Mouse (Mus musculus) heart, embryonic 16.5 days (tissue): ENCODE results near the gene Scel. TPM values are rescaled to one million over a fixed set of nuclear protein-coding genes. Genes with fewer than 3 reads are reported as not detected.

Source experiments
- ATAC-seq: fragments of 200-750 bp; cut with Nextera tagmentation; replicated peaks from 2 replicates; pipeline ENCODE4 v1.8.0; 2017; ENCODE audit warnings: moderate number of reproducible peaks; ENCODE audit not compliant: insufficient read depth, low FRiP score; ENCODE audit errors: extremely low read depth
- H3K27ac ChIP-seq: fragments of 300-500 bp; sonication (generic); 2 replicates; pipeline ENCODE4 v1.5.1; 2014; ENCODE audit warnings: mild to moderate bottlenecking, low read length, control low read depth, moderate library complexity
- H3K27me3 ChIP-seq: fragments of 300-500 bp; sonication (generic); 2 replicates; pipeline ENCODE4 v1.6.1; 2014; ENCODE audit warnings: low read length, mixed read lengths; ENCODE audit not compliant: control insufficient read depth, insufficient read depth
- H3K36me3 ChIP-seq: fragments of 300-500 bp; sonication (generic); 2 replicates; pipeline ENCODE4 v1.6.1; 2014; ENCODE audit not compliant: control insufficient read depth, insufficient read depth
- H3K4me1 ChIP-seq: fragments of 300-500 bp; sonication (generic); 2 replicates; pipeline ENCODE4 v1.6.1; 2014; ENCODE audit warnings: low read length, mixed read lengths; ENCODE audit not compliant: control insufficient read depth, insufficient read depth
- H3K4me2 ChIP-seq: fragments of 300-500 bp; sonication (generic); 2 replicates; pipeline ENCODE4 v1.6.1; 2014; ENCODE audit warnings: low read depth, mild to moderate bottlenecking, control low read depth, low read length
- H3K4me3 ChIP-seq: fragments of 300-500 bp; sonication (generic); 2 replicates; pipeline ENCODE4 v1.5.1; 2014; ENCODE audit warnings: mild to moderate bottlenecking, control low read depth, low read length
- H3K9ac ChIP-seq: fragments of 300-500 bp; sonication (generic); 2 replicates; pipeline ENCODE4 v1.6.1; 2014; ENCODE audit warnings: low read length, control low read depth
- H3K9me3 ChIP-seq: fragments of 300-500 bp; sonication (generic); replicated peaks from 2 replicates; pipeline ENCODE4 v1.6.1; 2016; ENCODE audit warnings: low read length; ENCODE audit not compliant: control insufficient read depth
- WGBS: fragments of 180-500 bp; shearing (Covaris S2); extraction: QIAGEN DNeasy Blood & Tissue Kit; methylation state at CpG from one replicate; pipeline ENCODE4 v1.1.7; 2014; 5-methylcytosine and 5-hydroxymethylcytosine counted together
- polyA plus RNA-seq: library from polyadenylated mRNA; unstranded; fragments of >200 nt; fragmentation: Nextera tagmentation; extraction: Ambion mirVana; gene quantifications from 2 replicates; pipeline ENCODE4 v1.2.1, GENCODE M21; 2015

The Scel gene
- polyA plus RNA-seq, 1 experiment from 2014 or later, result 0.32 TPM

DNA sequence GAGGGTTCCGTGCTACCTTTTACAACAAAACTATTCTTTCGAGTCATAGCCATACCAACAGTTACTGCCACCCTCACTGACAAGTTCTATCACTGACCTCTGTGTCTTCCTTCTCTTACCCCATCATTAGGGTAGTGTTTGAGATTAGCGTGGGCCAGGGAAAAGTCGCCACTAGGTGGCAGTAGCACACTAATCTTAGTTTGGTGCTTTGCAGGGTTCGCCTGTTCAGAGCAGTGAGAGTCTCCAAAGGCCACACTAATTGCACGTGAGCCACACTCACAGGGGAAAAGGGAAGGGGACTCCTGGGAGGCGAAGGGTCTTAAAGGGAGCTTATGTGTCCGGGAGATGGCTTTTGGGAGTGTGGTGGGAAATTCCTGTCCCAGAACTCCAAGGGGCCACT, 37.3 kb downstream of the Scel start:
- 14% methylated on average over 8 of the region's 8 CpGs for whole genome bisulfite sequencing
- H3K4me1 ChIP-seq, result no peaks in the 10 kb centered on the region
- no peaks in the 10 kb centered on the region for H3K27me3 ChIP-seq
- H3K9ac ChIP-seq, result no peak overlapping the region
- H3K27ac ChIP-seq, result no peak overlapping the region
- no peaks in the 10 kb centered on the region for H3K36me3 ChIP-seq
- no peak overlapping the region for H3K4me2 ChIP-seq
- H3K4me3 ChIP-seq, result no peak overlapping the region
- no peaks in the 10 kb centered on the region for H3K9me3 ChIP-seq
- peak; percentile 73 for ATAC-seq

- H3K27me3 ChIP-seq, result no peaks in the 10 kb centered on the region
- no peaks in the 10 kb centered on the region for H3K36me3 ChIP-seq
- no peak overlapping the region for H3K27ac ChIP-seq
- no peaks in the 10 kb centered on the region for H3K9me3 ChIP-seq
- 80% methylated on average over 10 of the region's 10 CpGs for WGBS
- no peak overlapping the region for H3K4me2 ChIP-seq
- no peaks in the 10 kb centered on the region for H3K4me1 ChIP-seq
- ATAC-seq, result no peak
- H3K9ac ChIP-seq, result no peak overlapping the region
- no peak overlapping the region for H3K4me3 ChIP-seq
Observed at GRCm38 (mm10) chr14:103550921-103551320, 37.8 kb downstream of the Scel start.

DNA sequence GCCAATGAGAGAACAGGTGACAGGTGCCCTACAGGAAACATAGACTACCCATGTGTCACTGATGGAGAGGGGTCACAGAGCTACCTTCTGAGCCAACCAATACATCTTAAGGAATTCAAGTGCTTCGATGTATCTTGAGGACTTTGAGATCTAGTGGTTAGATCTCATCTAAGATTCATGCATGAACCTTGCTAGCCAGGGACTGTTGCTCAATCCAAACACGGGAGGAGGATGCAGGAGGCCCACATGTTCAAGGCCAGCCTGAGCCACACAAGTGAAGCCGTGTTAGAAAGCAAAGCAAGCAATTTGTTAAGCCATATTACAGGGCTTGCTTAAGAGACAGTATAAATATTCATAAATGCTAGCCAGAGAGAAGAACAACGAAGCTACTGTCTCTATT, 38.8 kb downstream of the Scel start:
- Histone ChIP-seq H3K4me3 (no peak overlapping the region), H3K27ac (no peak overlapping the region), H3K27me3 (no peaks in the 10 kb centered on the region), H3K36me3 (no peaks in the 10 kb centered on the region), H3K4me2 (no peak overlapping the region), H3K9me3 (no peaks in the 10 kb centered on the region), H3K4me1 (no peaks in the 10 kb centered on the region), H3K9ac (no peak overlapping the region)
- no peak for ATAC-seq
- WGBS, result 77% methylated on average over 4 of the region's 4 CpGs

DNA sequence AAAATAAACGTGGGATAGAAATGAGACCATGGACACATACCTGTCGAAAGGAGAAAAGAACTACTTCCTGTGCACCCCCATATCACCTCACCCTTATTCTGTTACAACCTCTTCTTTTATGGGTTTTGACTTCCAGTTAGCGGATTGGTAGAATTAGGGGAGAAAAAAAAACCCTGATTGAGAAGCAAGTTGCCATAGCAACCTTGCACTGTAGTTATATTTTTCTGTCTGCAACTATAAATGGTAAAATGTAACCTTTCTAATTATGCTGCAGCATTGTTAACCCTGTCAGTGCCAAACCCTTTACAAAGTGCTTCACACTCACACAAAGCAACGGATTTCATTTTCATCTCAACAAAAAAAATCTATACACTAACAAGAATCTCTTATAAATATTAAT, 39.2 kb downstream of the Scel start:
- Histone ChIP-seq H3K9ac (no peak overlapping the region), H3K4me2 (no peak overlapping the region), H3K4me3 (no peak overlapping the region), H3K27ac (no peak overlapping the region), H3K27me3 (no peaks in the 10 kb centered on the region), H3K9me3 (no peaks in the 10 kb centered on the region), H3K36me3 (no peaks in the 10 kb centered on the region), H3K4me1 (no peaks in the 10 kb centered on the region)
- no peak for ATAC-seq
- 79% methylated on average over 4 of the region's 4 CpGs for WGBS

GRCm38 (mm10) chr14:103556609-103557008, 43.5 kb downstream of the Scel start:
- ATAC-seq, result no peak
- no peak overlapping the region for H3K4me2 ChIP-seq
- H3K27ac ChIP-seq, result no peak overlapping the region
- no peaks in the 10 kb centered on the region for H3K27me3 ChIP-seq
- H3K4me3 ChIP-seq, result no peak overlapping the region
- 42% methylated on average over 5 of the region's 5 CpGs for WGBS
- H3K36me3 ChIP-seq, result no peaks in the 10 kb centered on the region
- no peaks in the 10 kb centered on the region for H3K4me1 ChIP-seq
- H3K9me3 ChIP-seq, result no peaks in the 10 kb centered on the region
- no peak overlapping the region for H3K9ac ChIP-seq

- no peaks in the 10 kb centered on the region for H3K9me3 ChIP-seq
- no peaks in the 10 kb centered on the region for H3K27me3 ChIP-seq
- 81% methylated on average over 8 of the region's 8 CpGs for WGBS
- no peak overlapping the region for H3K27ac ChIP-seq
- no peak overlapping the region for H3K9ac ChIP-seq
- ATAC-seq, result no peak
- no peaks in the 10 kb centered on the region for H3K4me1 ChIP-seq
- H3K4me3 ChIP-seq, result no peak overlapping the region
- H3K4me2 ChIP-seq, result no peak overlapping the region
- no peaks in the 10 kb centered on the region for H3K36me3 ChIP-seq
Observed at GRCm38 (mm10) chr14:103561383-103562096, 48.4 kb downstream of the Scel start.

DNA sequence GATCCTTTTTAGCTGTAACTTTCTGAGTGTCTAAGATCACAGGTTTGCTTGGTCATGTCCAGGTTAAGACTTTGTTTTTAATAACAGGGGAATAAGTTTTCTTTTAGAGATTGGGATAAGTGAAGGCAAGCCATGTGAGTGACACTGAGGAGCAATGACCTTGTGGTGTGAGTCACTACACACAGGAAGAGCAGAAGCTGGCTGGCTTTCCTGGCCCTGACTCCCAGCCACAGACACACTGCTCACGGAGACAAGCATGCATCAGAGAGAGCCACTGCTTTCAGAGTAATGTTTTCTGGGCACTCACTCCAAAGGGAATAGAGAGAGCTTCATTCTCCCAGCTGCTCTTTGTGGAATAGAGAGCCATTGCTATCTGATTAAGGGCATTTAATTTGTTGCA, 54.8 kb downstream of the Scel start:
- no peaks in the 10 kb centered on the region for H3K27me3 ChIP-seq
- H3K4me1 ChIP-seq, result no peaks in the 10 kb centered on the region
- WGBS, result 14% methylated on average over 1 of the region's 1 CpGs
- no peaks in the 10 kb centered on the region for H3K9me3 ChIP-seq
- no peak overlapping the region for H3K9ac ChIP-seq
- no peak overlapping the region for H3K27ac ChIP-seq
- no peaks in the 10 kb centered on the region for H3K36me3 ChIP-seq
- no peak overlapping the region for H3K4me3 ChIP-seq
- ATAC-seq, result no peak
- H3K4me2 ChIP-seq, result no peak overlapping the region

GRCm38 (mm10) chr14:103568433-103568832, 55.3 kb downstream of the Scel start:
- no peak for ATAC-seq
- no peak overlapping the region for H3K9ac ChIP-seq
- H3K4me1 ChIP-seq, result no peaks in the 10 kb centered on the region
- H3K4me3 ChIP-seq, result no peak overlapping the region
- no peaks in the 10 kb centered on the region for H3K9me3 ChIP-seq
- 54% methylated on average over 2 of the region's 2 CpGs for WGBS
- no peaks in the 10 kb centered on the region for H3K36me3 ChIP-seq
- H3K27ac ChIP-seq, result no peak overlapping the region
- no peak overlapping the region for H3K4me2 ChIP-seq
- H3K27me3 ChIP-seq, result no peaks in the 10 kb centered on the region

DNA sequence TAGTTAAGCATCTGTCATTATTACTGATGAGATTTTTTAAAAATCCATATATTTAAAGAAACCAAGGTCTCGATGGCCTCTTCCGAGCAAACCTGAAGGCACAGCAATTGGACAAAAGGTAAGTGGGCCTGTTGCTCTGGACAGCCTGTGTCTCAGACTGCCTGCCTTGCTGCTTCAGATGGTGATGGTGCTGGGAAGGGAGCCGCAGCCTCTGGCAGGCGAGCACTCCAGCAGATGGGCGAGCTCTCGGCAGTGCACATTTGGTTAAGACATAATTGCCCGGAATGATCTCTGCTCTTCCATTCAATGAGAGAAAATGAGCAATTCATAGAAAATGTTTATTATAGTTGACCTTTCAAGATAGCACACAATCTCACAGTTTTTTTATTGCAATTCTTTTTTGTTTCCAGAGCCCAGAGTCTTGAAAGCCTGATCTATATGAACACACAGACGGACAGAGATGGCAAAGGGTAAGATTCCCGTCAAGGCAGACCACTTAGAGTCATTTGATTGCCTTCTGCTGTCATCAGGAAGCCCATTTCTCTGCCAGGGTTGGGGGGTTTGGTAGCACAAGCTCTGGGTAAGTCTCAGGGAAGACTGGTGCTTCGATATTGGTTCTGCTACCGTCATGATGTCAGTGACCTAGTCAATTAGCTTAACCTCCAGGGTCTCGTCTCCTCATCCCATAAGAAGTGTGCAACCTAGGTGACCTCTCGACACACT, 58.6 kb downstream of the Scel start:
- WGBS, result 80% methylated on average over 13 of the region's 13 CpGs
- no peak overlapping the region for H3K4me2 ChIP-seq

More for the DNA sequence above, 58.6 kb downstream of the Scel start:
- ATAC-seq, result no peak
- no peaks in the 10 kb centered on the region for H3K9me3 ChIP-seq
- H3K27me3 ChIP-seq, result no peaks in the 10 kb centered on the region
- H3K36me3 ChIP-seq, result no peaks in the 10 kb centered on the region
- H3K4me3 ChIP-seq, result no peak overlapping the region
- H3K9ac ChIP-seq, result no peak overlapping the region
- no peaks in the 10 kb centered on the region for H3K4me1 ChIP-seq
- no peak overlapping the region for H3K27ac ChIP-seq
